Mouse (Mus musculus) forebrain, embryonic 10.5 days (tissue): ENCODE data around the gene Zfp592. TPM values are rescaled to one million over a fixed set of nuclear protein-coding genes. Genes with fewer than 3 reads are reported as not detected.
"Not testable (repeated sequence)": the region's sequence is repeated elsewhere in the genome, so short reads cannot be mapped to it uniquely, and the experiment has no call there.

Experiments used
- DNase-seq: peaks from one replicate; pipeline ENCODE4 v3.0.0-alpha.2; 2017; ENCODE audit warnings: low spot score; ENCODE audit errors: extremely low spot score
- H3K27ac ChIP-seq: fragments of 300-500 bp; sonication (generic); 2 replicates; pipeline ENCODE4 v1.5.1; 2016; ENCODE audit warnings: mild to moderate bottlenecking
- H3K27me3 ChIP-seq: fragments of 300-500 bp; sonication (generic); 2 replicates; pipeline ENCODE4 v1.6.1; 2016; ENCODE audit warnings: mild to moderate bottlenecking; ENCODE audit not compliant: poor library complexity, severe bottlenecking
- H3K36me3 ChIP-seq: fragments of 300-500 bp; sonication (generic); replicated peaks from 2 replicates; pipeline ENCODE4 v1.6.1; 2016; ENCODE audit warnings: mild to moderate bottlenecking, moderate library complexity
- H3K4me1 ChIP-seq: fragments of 300-500 bp; sonication (generic); 2 replicates; pipeline ENCODE4 v1.6.1; 2016
- H3K4me3 ChIP-seq: fragments of 300-500 bp; sonication (generic); 2 replicates; pipeline ENCODE4 v1.5.1; 2016; ENCODE audit warnings: mild to moderate bottlenecking, moderate library complexity
- H3K9me3 ChIP-seq: fragments of 300-500 bp; sonication (generic); 2 replicates; pipeline ENCODE4 v1.6.1; 2016; ENCODE audit warnings: mild to moderate bottlenecking, moderate library complexity
- WGBS: fragments of 180-500 bp; shearing (Covaris S2); methylation state at CpG from one replicate; pipeline ENCODE4 v1.1.7; 2016; 5-methylcytosine and 5-hydroxymethylcytosine counted together
- polyA plus RNA-seq: library from polyadenylated mRNA; unstranded; fragments of >200 nt; fragmentation: Nextera tagmentation; extraction: Ambion mirVana; gene quantifications from 2 replicates; pipeline ENCODE4 v1.2.1, GENCODE M21; 2016

Gene Zfp592
- polyA plus RNA-seq, 1 experiment from 2014 or later: 9.5 TPM

DNA sequence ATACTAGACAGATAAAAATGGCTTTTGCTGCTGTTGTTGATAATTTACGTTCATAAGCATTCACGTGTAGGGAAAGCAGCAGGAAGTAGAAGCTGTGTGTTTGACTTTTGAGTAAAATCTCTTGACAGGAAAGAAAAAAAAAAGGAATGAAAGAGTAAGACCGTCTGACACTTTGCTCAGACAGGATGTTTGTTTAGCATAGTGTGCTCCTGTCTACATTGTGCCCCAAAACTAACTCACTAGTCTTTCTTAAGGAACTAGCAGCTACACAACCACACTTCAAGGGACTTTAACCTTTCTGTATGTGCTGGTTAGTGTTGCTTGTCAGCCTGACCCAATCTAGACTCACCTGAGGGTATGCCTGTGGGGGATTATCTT is 19.9 kb upstream of the Zfp592 start:
- not testable (repeated sequence) for H3K27me3 ChIP-seq, H3K9me3 ChIP-seq, H3K4me1 ChIP-seq, H3K36me3 ChIP-seq, DNase-seq, H3K4me3 ChIP-seq, H3K27ac ChIP-seq
- 79% methylated on average over 3 of the region's 3 CpGs for WGBS

DNA sequence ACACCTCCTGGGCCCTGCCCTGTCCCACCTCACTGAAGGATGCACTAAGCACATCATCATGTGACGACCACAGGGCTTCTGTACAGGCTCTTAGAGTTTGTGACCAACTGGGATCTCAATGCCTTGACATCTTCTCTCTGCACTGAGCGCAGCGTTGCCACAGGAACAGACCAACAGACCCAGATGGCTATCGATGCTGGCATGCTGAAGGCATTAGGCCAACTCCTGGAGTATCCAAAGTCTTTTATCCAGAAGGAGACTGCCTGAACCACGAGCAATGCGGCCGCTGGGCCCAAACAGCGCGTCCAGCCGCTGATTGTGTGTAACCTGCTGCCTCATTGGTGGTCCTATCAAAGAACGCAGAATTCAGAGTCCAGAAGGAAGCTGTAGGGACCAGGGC is 12.9 kb upstream of the Zfp592 start:
- Histone ChIP-seq H3K9me3 (no peaks in the 10 kb centered on the region), H3K27me3 (no peaks in the 10 kb centered on the region), H3K4me3 (no peak overlapping the region), H3K36me3 (no peaks in the 10 kb centered on the region), H3K4me1 (no peaks in the 10 kb centered on the region), H3K27ac (no peak overlapping the region)
- 92% methylated on average over 11 of the region's 11 CpGs for WGBS
- DNase-seq: no peak

DNA sequence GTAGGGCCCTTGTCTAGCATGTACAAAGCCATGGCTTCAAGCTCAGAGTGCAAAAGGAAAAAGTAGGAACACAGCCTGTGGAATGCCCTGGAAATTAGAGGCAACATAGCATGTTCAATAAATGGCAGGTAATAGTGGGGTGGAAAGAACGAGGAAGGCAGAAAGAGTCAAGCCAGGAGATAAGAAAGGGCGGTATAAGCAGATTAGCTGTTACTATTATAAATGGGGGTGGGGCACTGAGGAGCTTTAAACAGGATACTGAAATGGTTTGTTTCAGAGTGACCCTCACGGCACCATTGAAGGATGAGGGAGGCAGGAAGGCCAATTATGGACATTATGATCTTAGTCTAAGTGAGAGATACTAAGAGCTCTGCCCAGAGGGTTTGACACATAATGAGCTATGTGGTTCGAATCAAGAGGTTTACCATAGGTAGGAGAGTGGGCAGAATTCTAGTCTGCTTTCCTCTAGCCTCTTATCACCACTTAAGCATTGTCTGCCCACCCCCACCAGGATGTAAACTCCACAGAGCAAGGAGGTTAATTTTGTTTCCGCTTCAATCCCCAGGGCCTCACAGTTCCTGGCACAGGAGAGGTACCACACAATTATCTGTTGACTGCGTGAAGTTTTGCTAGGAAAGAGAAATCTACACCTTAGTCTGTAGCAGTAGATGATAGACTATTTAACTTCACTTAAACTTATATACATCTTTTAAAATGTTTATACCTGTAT is 6.9 kb upstream of the Zfp592 start:
- Histone ChIP-seq H3K27ac (no peak overlapping the region), H3K9me3 (no peaks in the 10 kb centered on the region), H3K4me1 (peaks cover 17% of the 10 kb centered on the region), H3K27me3 (no peaks in the 10 kb centered on the region), H3K4me3 (no peak overlapping the region), H3K36me3 (no peaks in the 10 kb centered on the region)
- 68% methylated on average over 6 of the region's 6 CpGs for WGBS
- DNase-seq: no peak

DNA sequence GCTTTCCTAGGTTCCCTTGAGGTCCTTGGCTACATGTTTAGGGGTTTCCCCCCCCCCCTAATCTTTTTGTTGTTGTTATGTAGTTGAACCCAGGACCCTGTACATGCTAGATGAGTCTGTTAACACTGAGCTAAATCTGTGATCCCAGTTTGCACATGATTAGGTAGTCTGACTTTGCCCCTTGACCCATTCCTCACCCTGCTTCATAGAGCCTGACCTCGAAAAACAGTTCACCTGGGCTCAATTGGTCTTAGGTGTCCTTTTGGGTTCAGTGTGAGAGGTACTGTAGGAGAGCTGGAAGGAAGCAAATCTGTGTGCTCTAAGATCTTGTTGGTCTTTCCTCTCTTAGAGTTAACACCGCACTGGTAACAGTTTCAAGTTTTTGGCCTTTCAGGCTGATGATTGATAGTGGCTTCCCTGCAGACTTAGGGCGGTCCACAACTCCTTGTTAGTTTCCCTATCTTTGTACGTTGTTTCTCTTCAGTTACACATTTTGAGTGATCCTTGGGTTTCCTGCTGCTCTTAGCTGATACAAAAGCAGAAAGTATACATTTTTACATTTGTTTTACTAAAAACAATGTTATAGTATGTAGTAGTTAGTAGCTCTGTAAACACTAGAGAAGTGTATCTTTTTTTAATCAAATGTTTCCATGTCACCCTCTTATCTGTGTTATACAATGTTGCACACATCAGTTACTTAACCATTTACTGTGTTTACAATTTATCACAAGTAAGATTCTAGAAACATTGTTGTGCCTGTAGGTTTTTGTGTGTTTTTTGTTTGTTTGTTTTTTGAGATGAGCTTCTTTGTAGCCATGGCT is 5.5 kb upstream of the Zfp592 start:
- no peak for DNase-seq
- Histone ChIP-seq H3K36me3 (no peaks in the 10 kb centered on the region), H3K27me3 (no peaks in the 10 kb centered on the region), H3K27ac (no peak overlapping the region), H3K4me3 (no peak overlapping the region), H3K9me3 (no peaks in the 10 kb centered on the region), H3K4me1 (peaks cover 31% of the 10 kb centered on the region)
- 91% methylated on average over 4 of the region's 4 CpGs for WGBS

DNA sequence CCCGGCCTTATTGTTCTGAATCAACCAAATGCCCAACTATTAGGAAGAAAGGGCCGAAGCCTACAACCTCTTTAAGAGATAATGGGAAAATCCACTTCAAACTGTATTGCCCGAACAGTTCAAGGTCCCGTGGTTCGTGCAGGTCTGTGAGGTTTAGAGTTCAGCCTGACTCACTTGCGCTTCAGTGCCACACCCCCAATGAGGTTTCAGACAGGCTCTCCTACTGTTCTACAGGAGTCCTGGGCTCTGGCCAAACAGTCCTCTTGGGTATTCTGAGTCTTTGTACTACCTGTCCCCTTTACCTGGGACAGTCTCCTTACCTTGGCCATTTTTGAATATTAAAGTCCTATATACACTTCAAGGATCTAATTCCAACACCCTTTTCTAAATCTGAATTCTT is 3.2 kb upstream of the Zfp592 start:
- H3K27me3 ChIP-seq: no peaks in the 10 kb centered on the region
- DNase-seq: no peak
- H3K36me3 ChIP-seq: no peaks in the 10 kb centered on the region
- no peaks in the 10 kb centered on the region for H3K9me3 ChIP-seq
- WGBS: 94% methylated on average over 6 of the region's 6 CpGs
- no peak overlapping the region for H3K4me3 ChIP-seq
- H3K27ac ChIP-seq: no peak overlapping the region
- H3K4me1 ChIP-seq: peaks cover 46% of the 10 kb centered on the region

DNA sequence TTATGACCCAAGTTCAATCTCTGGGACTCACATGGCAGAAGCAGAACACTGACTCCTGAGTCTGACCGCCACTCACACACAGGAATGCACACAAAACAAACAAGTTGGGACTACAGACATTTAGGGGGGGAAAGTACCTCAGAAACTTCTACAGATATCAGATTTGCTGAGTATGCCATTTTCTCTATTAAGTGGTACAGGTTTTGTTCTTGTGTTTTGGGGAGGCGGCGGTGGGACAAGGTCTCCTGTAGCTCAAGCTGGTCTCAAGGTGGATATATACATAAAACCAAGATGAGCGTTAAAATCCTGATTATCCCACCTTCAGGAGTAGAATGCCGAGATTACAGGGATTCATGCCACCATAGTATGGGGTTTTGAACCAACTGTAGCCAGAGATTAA is 1.9 kb upstream of the Zfp592 start:
- no peak overlapping the region for H3K27ac ChIP-seq
- H3K9me3 ChIP-seq: no peaks in the 10 kb centered on the region
- peaks cover 48% of the 10 kb centered on the region for H3K4me1 ChIP-seq
- H3K4me3 ChIP-seq: peak overlapping the region; percentile 94; the same call in 1 of the 2 replicates
- 94% methylated on average over 5 of the region's 5 CpGs for WGBS
- no peaks in the 10 kb centered on the region for H3K27me3 ChIP-seq
- H3K36me3 ChIP-seq: no peaks in the 10 kb centered on the region; the same call in 1 of the 2 replicates
- DNase-seq: no peak

DNA sequence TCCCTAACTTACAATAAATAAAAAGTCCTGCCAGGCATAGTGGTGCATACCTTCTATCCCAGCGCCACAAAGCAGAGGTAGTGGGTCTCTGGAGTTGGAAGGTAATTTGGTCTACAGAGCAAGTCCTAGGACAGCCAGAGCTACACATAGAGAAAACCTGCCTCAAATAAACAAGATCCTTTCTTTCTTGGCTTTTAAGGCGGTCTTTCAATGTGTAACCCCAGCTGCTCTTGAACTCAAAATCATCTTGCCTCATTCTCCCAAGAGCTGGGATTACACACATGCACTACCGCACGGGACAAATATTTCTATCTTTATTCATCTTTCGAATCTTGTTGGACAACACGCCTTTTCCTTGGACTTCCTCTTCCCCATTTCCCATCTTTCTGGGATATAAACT is 1.4 kb upstream of the Zfp592 start:
- Histone ChIP-seq H3K27ac (peak overlapping the region; percentile 98), H3K27me3 (no peaks in the 10 kb centered on the region), H3K36me3 (no peaks in the 10 kb centered on the region; the same call in 1 of the 2 replicates), H3K4me1 (peaks cover 43% of the 10 kb centered on the region), H3K4me3 (peak overlapping the region; percentile 94), H3K9me3 (no peaks in the 10 kb centered on the region)
- DNase-seq: no peak
- WGBS: 86% methylated on average over 6 of the region's 6 CpGs

DNA sequence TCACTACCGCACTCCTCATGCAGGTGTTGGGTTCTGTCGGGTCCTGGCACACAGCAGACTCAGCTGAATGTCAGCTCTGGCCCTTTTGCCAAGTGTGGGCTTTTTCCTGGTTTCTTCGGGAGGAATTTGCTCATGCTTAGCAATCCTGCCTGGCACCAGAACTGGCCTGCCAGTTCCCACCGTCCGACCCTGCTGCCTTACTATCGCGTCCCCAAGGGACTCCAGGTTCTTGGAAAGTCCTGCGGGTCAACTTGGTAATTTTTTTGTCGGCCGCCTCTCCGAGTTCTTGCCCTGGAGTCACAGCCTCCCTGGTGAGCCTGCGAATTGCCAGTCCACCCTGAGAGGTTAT is 876 bp upstream of the Zfp592 start:
- no peak for DNase-seq
- Histone ChIP-seq H3K4me3 (peak overlapping the region; percentile 94), H3K27me3 (no peaks in the 10 kb centered on the region), H3K4me1 (peaks cover 38% of the 10 kb centered on the region), H3K36me3 (no peaks in the 10 kb centered on the region; the same call in 1 of the 2 replicates), H3K9me3 (no peaks in the 10 kb centered on the region), H3K27ac (peak overlapping the region; percentile 98)
- 2% methylated on average over 12 of the region's 12 CpGs for WGBS

DNA sequence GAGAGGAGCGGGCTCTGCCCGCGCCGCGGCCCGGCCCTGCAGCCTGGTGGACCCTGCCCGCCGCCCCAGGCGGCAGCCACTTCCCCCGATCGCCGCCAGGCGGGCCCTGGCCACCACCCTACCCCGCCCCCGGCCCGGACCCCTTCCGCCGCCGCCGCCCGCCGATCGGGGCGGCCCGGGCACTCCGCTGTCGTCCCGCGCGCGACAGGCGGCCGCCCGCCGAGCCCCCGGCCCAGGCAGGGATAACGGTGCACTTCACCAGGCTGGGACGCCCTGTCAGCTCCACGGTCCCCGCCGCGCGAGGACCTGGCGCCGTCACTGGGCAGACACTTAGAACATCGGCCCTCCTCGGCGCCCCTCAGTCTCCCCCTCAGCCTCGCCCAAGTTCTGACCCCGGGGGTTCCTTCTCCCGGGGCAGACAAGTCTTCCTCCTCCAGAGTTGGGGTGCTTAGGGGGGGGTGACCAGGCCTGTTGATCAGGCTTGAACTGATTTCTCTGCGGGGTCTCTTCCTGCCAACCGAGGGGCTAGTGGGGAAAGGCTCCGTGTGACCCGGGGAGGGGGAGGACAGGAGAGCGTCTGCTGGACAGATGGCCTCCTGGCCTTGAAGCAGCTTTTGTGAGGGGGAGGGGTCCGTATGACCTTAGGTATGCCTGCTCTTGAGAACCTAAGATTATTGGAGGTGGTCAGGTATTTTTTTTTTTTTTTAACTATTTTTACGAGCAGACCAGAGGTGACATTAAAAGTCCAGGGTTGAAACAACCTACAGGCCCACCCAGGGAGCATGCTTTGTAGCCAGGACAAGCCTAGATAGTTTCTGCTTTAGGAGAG is 567 bp downstream of the Zfp592 start:
- Histone ChIP-seq H3K27me3 (no peaks in the 10 kb centered on the region), H3K9me3 (no peaks in the 10 kb centered on the region), H3K4me1 (peaks cover 38% of the 10 kb centered on the region), H3K36me3 (no peaks in the 10 kb centered on the region; the same call in 1 of the 2 replicates), H3K27ac (peak overlapping the region; percentile 98), H3K4me3 (peak overlapping the region; percentile 94)
- peak; percentile 72 for DNase-seq
- WGBS: under 1% methylated on average over 58 of the region's 58 CpGs

DNA sequence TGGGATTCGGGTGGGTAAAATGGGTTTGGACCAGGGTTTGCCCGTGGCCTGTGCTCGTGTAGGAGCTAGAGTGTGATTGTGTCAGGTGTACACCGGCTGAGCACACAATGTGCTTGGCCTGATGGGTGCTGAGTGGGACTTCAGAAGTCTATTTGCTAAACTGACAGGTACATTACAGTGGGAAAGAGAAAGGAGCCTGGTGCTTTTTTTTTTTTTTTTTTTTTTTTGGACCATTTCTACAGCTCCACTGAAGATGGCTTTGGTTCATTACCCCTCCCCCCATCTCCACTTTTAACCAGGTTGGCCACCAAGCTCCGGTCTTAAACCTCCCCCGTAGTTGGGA is 1.2 kb downstream of the Zfp592 start:
- H3K36me3 ChIP-seq: no peaks in the 10 kb centered on the region; the same call in 1 of the 2 replicates
- 48% methylated on average over 6 of the region's 6 CpGs for WGBS
- H3K4me3 ChIP-seq: peak overlapping the region; percentile 94
- DNase-seq: no peak
- H3K27ac ChIP-seq: peak overlapping the region; percentile 98
- H3K27me3 ChIP-seq: no peaks in the 10 kb centered on the region
- no peaks in the 10 kb centered on the region for H3K9me3 ChIP-seq
- peaks cover 38% of the 10 kb centered on the region for H3K4me1 ChIP-seq

DNA sequence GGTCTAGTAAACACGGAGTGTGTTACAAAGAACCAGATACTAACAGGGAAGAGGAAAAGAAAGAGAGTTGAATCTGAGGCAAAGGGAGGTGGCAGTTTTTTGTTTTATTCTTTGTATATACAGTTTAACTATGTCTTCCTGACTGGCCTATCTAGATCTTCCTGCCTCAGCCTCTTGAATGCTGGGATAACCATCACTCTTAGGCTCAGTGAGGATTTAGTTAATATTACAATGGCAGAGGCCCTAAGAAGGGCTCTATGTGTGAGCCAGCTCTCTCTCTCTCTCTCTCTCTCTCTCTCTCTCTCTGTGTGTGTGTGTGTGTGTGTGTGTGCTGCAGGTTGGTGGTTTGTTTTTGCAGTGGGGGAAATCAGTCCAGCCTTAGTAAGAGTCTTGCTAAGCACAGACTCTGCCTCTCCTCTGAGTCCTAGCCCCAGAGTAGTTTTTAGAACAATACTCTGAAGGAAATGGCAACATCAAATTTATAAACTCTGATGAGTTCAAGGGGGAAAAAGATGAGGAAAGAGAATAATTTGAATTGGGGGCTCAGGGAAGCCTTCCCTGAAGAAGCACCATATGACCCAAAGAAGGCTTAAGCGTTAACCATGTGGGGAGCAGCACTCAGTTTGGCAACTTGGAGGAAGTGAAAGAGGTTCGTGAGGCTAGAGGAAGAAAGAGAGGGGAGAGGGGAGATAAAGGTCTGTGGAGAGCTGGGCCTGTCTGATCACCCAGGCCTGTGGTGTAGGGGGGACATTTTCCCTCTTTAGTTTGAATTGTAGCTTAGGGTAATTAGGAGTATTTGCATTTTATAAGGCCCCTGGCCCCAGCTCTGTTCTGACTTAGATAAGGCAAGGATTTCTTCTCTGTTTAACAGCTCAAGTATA is 2.0 kb downstream of the Zfp592 start:
- 64% methylated on average over 3 of the region's 3 CpGs for WGBS
- 0 out of 2 replicates have a peak overlapping the region, but pooled peaks have one; percentile 94 for H3K4me3 ChIP-seq

DNA sequence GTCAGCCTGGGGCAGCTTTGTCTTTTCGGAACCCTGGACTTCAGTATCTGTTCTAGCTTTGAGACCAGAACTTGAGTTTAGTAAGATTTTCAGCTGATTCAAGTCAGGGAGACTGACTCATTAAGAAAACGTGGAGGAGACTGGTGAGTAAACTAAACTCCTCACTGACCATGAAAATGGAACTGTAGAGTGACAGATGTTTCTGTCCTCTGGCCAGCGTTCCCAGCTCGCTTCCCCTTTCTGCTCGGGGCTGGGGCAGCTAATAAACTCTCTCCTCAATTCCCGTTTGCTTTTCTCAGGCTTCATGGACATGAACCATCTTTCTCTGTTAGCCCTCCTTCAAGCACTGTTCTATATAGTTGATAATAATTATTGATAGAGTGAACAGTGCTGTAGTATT is 4.3 kb downstream of the Zfp592 start:
- Histone ChIP-seq H3K36me3 (no peaks in the 10 kb centered on the region; the same call in 1 of the 2 replicates), H3K9me3 (no peaks in the 10 kb centered on the region), H3K4me3 (no peak overlapping the region), H3K27ac (no peak overlapping the region), H3K27me3 (no peaks in the 10 kb centered on the region), H3K4me1 (peaks cover 33% of the 10 kb centered on the region)
- WGBS: 87% methylated on average over 6 of the region's 6 CpGs
- no peak for DNase-seq

More for the DNA sequence above, 2.0 kb downstream of the Zfp592 start:
- DNase-seq: no peak
- Histone ChIP-seq H3K9me3 (no peaks in the 10 kb centered on the region), H3K27me3 (no peaks in the 10 kb centered on the region), H3K4me1 (peaks cover 38% of the 10 kb centered on the region), H3K27ac (no peak overlapping the region), H3K36me3 (no peaks in the 10 kb centered on the region; the same call in 1 of the 2 replicates)
